Mouse (Mus musculus) testis, adult 2 months (tissue): Measurements from ENCODE around the gene Hdgfl3.

Experiments
- CTCF ChIP-seq: fragments of 200-500 bp; IDR thresholded peaks from 2 replicates; pipeline ENCODE4 v1.5.1; 2012; ENCODE audit warnings: low read depth, mild to moderate bottlenecking, inconsistent platforms, low read length, moderate library complexity; ENCODE audit not compliant: control insufficient read depth, insufficient read depth, insufficient replicate concordance
- POLR2A ChIP-seq: fragments of 200-500 bp; IDR thresholded peaks from 2 replicates; pipeline ENCODE4 v1.6.1; 2012; ENCODE audit warnings: low read depth, mild to moderate bottlenecking, inconsistent platforms, low read length, moderate library complexity; ENCODE audit not compliant: control insufficient read depth

DNA sequence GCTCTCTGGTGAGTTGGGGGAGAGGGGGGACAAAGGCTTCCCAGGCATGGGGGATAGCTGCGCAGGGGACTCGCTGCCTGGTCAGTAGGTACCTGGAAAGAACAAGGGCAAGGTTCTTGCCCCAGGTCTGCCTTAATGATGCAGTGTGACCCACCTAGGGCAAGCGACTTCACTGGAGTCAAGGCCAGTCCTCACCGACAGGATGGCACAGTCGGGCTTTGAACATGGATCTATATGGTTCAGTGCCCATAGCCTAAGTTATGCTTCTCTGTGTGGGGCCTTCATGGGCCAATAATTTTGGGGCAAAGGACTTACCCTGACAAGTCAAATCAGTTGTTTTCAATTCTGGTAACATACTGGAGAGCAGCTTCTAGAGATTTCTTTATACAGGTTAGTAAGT is 533 bp upstream of the Hdgfl3 start:
- TF ChIP-seq POLR2A (no peak), CTCF (no peak)
